Mouse (Mus musculus) erythroblast, embryonic 14.5 days (primary cell): Measurements from ENCODE around the gene Ntn3.

Experiments
- GATA1 ChIP-seq: IDR thresholded peaks from 2 replicates; pipeline ENCODE4 v1.6.1; 2012; ENCODE audit warnings: low read length, inconsistent platforms, mixed read lengths
- TAL1 ChIP-seq: IDR thresholded peaks from 3 replicates; pipeline ENCODE4 v1.6.1; 2012; ENCODE audit warnings: low read length, inconsistent platforms, mixed read lengths

- TF ChIP-seq TAL1 (no peak), GATA1 (no peak)
Observed at GRCm38 (mm10) chr17:24207768-24208640, 1.3 kb downstream of the Ntn3 start.
